Mouse (Mus musculus) left cerebral cortex, postnatal 10 days (tissue): Measurements from ENCODE around the gene Sim1. TPM values are rescaled to one million over a fixed set of nuclear protein-coding genes. Genes with fewer than 3 reads are reported as not detected.

Source experiments
- DNase-seq, 2 experiments: peaks; one replicate each; pipeline ENCODE4 v3.0.0; 2021 to 2022; ENCODE audit warnings: low spot score in 2 of 2, mixed read lengths in 1 of 2; ENCODE audit errors: extremely low spot score in 1 of 2
- intact Hi-C: fragments of 180-260 bp; cut with DNase I; formaldehyde crosslinking; loops from one replicate; pipeline ENCODE4 v1.15.1; 2025
- total RNA-seq, 2 experiments: library from RNA; stranded (reverse); gene quantifications; 2 replicates each; pipeline ENCODE4 v1.2.3; 2021

Gene Sim1
- total RNA-seq: under 1 TPM; 0.58 to 0.83 TPM

DNA sequence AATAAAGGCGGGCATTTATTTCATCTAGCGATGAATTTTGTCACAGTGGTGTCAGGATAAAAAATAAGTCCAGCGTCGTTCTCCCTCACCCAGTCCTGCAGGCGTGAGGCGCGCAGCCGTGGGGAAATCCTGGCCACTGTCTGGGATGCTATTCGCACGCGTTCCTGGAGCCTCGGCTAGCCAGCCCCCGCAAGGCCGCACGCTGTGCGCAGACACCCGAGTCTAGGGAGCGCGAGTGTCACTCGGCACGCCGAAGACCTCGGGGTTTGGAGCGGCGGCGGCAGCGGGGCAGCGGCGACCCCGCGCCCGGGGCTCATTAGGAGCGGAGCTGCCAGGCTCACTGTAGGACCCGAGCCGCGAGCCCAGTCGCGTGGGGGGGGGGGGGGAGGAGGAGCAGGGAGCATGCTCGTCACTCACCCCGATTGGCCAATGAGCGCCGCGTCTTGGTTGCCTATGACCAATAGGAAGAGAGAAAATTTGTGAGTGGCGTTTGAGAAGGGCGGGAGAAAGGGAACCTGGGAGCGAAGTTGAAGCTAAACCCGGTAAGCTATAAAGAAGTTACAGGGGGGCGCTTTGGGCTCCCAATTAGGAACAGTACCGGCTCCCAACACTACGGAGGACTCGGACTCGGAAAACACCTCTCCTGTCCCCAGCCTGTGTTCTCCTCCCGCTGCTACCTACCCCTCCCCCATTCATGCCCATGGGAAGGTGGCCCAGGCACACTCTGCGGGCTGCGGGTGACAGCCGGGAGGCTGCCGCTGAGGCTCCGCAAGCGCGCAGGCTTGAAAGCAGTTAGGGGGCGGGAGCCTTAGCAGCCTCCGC lies at the start of gene Sim1:
TSS of gene Sim1 (plus strand) at position 585 of the 822 bp plus-strand sequence.
- intact Hi-C loops: loop anchor here (10.0 kb wide), 1 partner anchor 190 kb away; no protein-coding TSS in a partner anchor
- peak in 1 of 2 experiments; percentile 63 for DNase-seq

- DNase-seq: no peak
- intact Hi-C loops: no loop called here
Observed at GRCm38 (mm10) chr10:50868202-50868601, 26.4 kb upstream of the Sim1 start.

- no peak for DNase-seq
- intact Hi-C loops: no loop called here
Observed at GRCm38 (mm10) chr10:50876952-50877351, 17.6 kb upstream of the Sim1 start.

DNA sequence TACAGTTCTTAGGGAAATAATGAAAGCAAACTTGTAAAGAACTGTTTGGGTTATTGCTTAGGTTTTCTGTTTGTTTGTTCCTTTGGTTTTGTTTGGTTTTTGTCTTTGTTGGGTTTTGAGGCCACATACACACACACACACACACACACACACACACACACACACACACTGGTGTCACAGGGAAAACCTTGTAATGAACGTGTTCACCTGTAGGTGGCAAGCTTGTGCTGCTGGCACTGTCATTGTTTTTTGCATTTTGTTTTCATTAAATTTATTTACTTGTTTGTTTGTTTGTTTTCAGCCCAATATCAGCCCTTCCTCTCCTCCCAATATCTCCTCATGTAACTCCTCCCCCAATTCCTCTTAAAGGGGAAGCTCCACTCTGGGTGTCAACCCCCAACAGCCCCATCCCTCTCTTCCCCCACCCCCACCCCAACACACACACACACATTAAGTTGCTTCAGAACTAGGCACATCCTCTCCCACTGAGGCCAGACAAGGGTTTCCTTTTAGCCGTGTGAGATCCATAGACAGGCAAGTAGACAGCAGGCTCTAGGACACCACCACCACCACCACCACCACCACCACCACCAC lies 13.0 kb upstream of the Sim1 start:
- intact Hi-C loops: no loop called here
- DNase-seq: no peak

DNA sequence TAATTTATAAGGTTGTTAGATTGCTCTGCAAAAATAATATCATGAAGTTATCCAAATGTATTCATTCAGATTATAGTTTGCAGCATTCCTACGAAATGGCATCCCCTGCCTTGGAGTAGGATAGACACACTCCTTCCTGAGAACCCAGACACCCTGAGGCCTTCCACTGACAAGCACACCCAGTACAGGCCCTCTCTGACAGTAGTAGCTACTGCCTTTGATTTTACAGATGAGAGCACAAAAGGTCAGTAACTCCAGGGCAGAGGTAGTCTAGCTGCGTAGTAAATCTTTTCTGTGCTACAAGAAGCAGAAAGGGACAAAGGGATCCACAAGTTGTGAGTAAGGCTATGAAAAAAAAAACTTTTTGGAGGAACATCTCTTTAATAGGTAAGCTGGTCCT lies 12.2 kb upstream of the Sim1 start:
- intact Hi-C loops: no loop called here
- DNase-seq: no peak

DNA sequence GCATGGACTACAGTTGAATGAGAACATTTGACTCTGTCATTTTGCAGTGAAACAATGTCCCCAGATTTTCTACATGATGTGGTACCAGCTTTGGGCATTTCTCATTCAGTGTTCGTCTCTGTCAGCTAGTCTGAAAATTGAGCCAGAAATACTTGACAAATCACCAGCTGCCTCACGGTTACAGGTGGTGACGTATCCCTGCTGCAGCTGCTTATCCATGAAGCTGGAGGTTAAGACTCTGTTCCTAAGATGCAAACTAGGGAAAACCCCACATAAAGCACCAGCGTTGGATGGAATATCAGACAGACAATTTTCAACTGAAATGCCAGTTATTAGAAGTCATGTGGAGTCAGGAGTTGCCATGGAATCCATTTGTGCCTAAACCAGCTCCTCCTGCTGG lies 8.2 kb upstream of the Sim1 start:
- DNase-seq: no peak

DNA sequence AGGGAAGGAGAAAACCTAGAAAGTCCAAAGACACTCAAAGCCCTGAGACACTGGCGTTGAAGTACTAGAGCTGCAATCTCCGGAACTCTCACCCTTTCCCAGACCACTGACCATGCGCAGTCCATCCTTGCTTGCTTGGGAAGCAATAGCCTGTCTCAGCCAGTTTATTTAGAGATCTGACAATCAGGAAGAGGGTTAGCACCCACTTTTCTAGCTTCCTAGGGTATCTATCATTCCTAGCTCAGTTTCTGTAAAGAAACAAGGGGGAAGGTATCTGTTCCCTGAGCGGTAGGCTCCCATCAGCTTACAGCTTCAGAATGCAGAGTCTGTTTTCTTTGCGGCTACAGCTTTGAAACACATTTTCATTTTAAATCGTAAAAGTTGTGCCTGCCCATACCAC lies 3.9 kb upstream of the Sim1 start:
- DNase-seq: no peak
- intact Hi-C loops: loop anchor here (10.0 kb wide), 1 partner anchor 186 kb away; no protein-coding TSS in a partner anchor

More for the DNA sequence above, 8.2 kb upstream of the Sim1 start:
- intact Hi-C loops: no loop called here

GRCm38 (mm10) chr10:50891876-50892711 lies 2.5 kb upstream of the Sim1 start:
- intact Hi-C loops: loop anchor here (10.0 kb wide), 1 partner anchor 187 kb away; no protein-coding TSS in a partner anchor
- DNase-seq: no peak

GRCm38 (mm10) chr10:50892751-50893320 lies 1.7 kb upstream of the Sim1 start:
- DNase-seq: no peak
- intact Hi-C loops: loop anchor here (10.0 kb wide), 1 partner anchor 188 kb away; no protein-coding TSS in a partner anchor

DNA sequence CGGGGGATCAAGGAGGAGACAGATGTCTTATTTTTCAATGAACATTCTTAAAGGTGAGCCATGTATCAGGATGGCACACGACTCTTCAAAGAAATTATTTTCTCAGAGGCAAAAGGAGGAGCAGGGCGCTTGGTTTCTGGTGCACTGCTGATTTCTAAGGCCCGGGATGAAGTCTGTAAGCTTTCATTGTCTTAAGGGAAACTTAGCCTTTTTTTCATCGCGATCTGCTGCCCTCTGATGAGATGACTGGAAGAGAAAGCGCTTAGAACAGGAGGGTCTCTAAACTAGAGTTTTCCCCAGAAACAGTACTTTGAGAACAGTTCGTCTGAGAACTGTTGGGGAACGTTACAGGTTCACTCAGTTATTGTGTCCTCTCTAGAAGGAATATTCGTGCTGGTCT lies 1.0 kb upstream of the Sim1 start:
- intact Hi-C loops: loop anchor here (10.0 kb wide), 1 partner anchor 189 kb away; no protein-coding TSS in a partner anchor

GRCm38 (mm10) chr10:50895091-50895790 lies 687 bp downstream of the Sim1 start:
- intact Hi-C loops: loop anchor here (10.0 kb wide), 1 partner anchor 190 kb away; no protein-coding TSS in a partner anchor

More for the DNA sequence above, 1.0 kb upstream of the Sim1 start:
- DNase-seq: no peak

DNA sequence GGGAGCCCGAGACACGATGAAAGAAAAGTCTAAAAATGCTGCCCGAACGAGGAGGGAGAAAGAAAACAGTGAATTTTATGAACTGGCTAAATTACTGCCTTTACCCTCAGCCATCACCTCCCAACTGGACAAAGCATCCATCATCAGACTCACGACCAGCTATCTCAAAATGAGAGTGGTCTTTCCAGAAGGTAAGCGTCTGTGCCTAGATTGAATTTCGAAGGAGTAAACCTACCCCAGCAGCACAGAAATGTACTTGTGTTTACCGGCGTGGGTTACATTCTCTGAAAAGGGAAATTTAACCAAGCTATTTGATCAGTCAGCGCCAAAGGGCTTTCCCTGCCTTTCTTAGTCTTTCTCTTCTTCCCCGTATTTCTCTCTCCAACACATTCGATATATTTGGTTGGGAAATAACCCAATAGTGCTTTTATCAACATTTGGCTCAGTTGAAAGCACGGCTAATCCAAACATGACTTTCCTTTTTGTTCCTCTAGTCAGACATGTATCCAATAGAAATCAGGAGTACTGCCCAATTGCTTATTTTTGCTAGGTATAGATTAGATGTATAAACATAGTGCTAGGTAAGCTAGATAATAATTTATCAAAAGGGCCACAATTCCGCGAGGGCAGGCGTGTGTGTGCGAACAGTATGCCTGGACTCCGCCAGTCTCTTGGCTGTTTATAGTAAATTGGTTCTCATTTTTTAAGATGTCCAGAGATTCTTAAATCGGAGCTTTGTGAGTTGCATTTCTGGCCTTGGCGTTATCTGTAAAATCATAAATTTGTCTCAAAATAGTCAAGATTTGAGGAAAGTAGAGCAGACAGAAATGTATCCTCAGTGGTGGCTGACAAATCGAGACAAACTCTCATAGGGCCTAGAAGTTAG lies 1.6 kb downstream of the Sim1 start:
- intact Hi-C loops: loop anchor here (10.0 kb wide), 1 partner anchor 191 kb away; no protein-coding TSS in a partner anchor
- DNase-seq: no peak

More at GRCm38 (mm10) chr10:50895091-50895790, 687 bp downstream of the Sim1 start:
- DNase-seq: no peak

- intact Hi-C loops: loop anchor here (10.0 kb wide), 1 partner anchor 192 kb away; no protein-coding TSS in a partner anchor
- no peak for DNase-seq
Observed at GRCm38 (mm10) chr10:50896767-50897390, 2.3 kb downstream of the Sim1 start.

GRCm38 (mm10) chr10:50897530-50898471 lies 3.2 kb downstream of the Sim1 start:
- intact Hi-C loops: loop anchor here (10.0 kb wide), 1 partner anchor 193 kb away; no protein-coding TSS in a partner anchor
- no peak for DNase-seq

GRCm38 (mm10) chr10:50898621-50899020 lies 4.1 kb downstream of the Sim1 start:
- intact Hi-C loops: loop anchor here (10.0 kb wide), 1 partner anchor 194 kb away; no protein-coding TSS in a partner anchor
- DNase-seq: no peak
